Mouse (Mus musculus) cerebellum, postnatal 25 days (tissue): ENCODE results near the gene Sugct.
A peak's percentile ranks its signal among the peaks of the same experiment; 100 is the strongest.

Experiments used
- DNase-seq, 2 experiments: peaks; one replicate each; pipeline ENCODE4 v3.0.0; 2021; ENCODE audit warnings: mixed read lengths in 2 of 2

Gene Sugct

GRCm38 (mm10) chr13:17028595-17028994, 666.8 kb downstream of the Sugct start:
- DNase-seq = peak; percentile 14 to 66

GRCm38 (mm10) chr13:17027846-17028529, 667.4 kb downstream of the Sugct start:
- DNase-seq = no peak

- no peak for DNase-seq
Observed at GRCm38 (mm10) chr13:17027001-17027400, 668.4 kb downstream of the Sugct start.

GRCm38 (mm10) chr13:16996464-16996863, 698.9 kb downstream of the Sugct start:
- no peak for DNase-seq

- no peak for DNase-seq
Observed at GRCm38 (mm10) chr13:16995321-16995720, 700.0 kb downstream of the Sugct start.

- peak; percentile 68 to 80 for DNase-seq
Observed at GRCm38 (mm10) chr13:16977743-16978142, 717.6 kb downstream of the Sugct start.

GRCm38 (mm10) chr13:16971277-16971676, 724.1 kb downstream of the Sugct start:
- peak in 1 of 2 experiments; percentile 13 for DNase-seq

- DNase-seq = no peak
Observed at GRCm38 (mm10) chr13:16968995-16969394, 726.4 kb downstream of the Sugct start.

GRCm38 (mm10) chr13:16964823-16965475, 730.4 kb downstream of the Sugct start:
- DNase-seq = no peak

- DNase-seq = no peak
Observed at GRCm38 (mm10) chr13:16952045-16952444, 743.3 kb downstream of the Sugct start.

GRCm38 (mm10) chr13:16939466-16939811, 755.9 kb downstream of the Sugct start:
- no peak for DNase-seq

GRCm38 (mm10) chr13:16938552-16939465, 756.5 kb downstream of the Sugct start:
- no peak for DNase-seq

- peak; percentile 3 to 9 for DNase-seq
Observed at GRCm38 (mm10) chr13:16937422-16938202, 757.7 kb downstream of the Sugct start.

GRCm38 (mm10) chr13:16935029-16935428, 760.3 kb downstream of the Sugct start:
- DNase-seq = no peak

GRCm38 (mm10) chr13:16933600-16933999, 761.8 kb downstream of the Sugct start:
- no peak for DNase-seq

- no peak for DNase-seq
Observed at GRCm38 (mm10) chr13:16921305-16921704, 774.0 kb downstream of the Sugct start.

- no peak for DNase-seq
Observed at GRCm38 (mm10) chr13:16915697-16916096, 779.7 kb downstream of the Sugct start.

- no peak for DNase-seq
Observed at GRCm38 (mm10) chr13:16912214-16912613, 783.1 kb downstream of the Sugct start.

GRCm38 (mm10) chr13:16906974-16907373, 788.4 kb downstream of the Sugct start:
- DNase-seq = no peak

- DNase-seq = no peak
Observed at GRCm38 (mm10) chr13:16901424-16901823, 793.9 kb downstream of the Sugct start.

- no peak for DNase-seq
Observed at GRCm38 (mm10) chr13:16898084-16898792, 797.1 kb downstream of the Sugct start.

- DNase-seq = no peak
Observed at GRCm38 (mm10) chr13:16878056-16878455, 817.3 kb downstream of the Sugct start.
